Mouse (Mus musculus) stomach, postnatal 0 days (tissue): ENCODE results near the gene Zfp358. TPM values are rescaled to one million over a fixed set of nuclear protein-coding genes. Genes with fewer than 3 reads are reported as not detected.

Experiments used
- ATAC-seq: fragments of 200-750 bp; cut with Nextera tagmentation; 2 replicates; pipeline ENCODE4 v1.8.0; 2017; ENCODE audit not compliant: low FRiP score, low TSS enrichment
- DNase-seq: peaks from one replicate; pipeline ENCODE4 v3.0.0-alpha.2; 2016; ENCODE audit warnings: low spot score
- H3K27ac ChIP-seq: fragments of 300-500 bp; sonication (generic); replicated peaks from 2 replicates; pipeline ENCODE4 v1.5.1; 2014; ENCODE audit warnings: mild to moderate bottlenecking, control low read depth
- H3K27me3 ChIP-seq: fragments of 300-500 bp; sonication (generic); 2 replicates; pipeline ENCODE4 v1.6.1; 2014; ENCODE audit warnings: low read length; ENCODE audit not compliant: control insufficient read depth, insufficient read depth
- H3K36me3 ChIP-seq: fragments of 300-500 bp; sonication (generic); 2 replicates; pipeline ENCODE4 v1.6.1; 2014; ENCODE audit warnings: low read length, mixed read lengths; ENCODE audit not compliant: control insufficient read depth, insufficient read depth
- H3K4me1 ChIP-seq: fragments of 300-500 bp; sonication (generic); replicated peaks from 2 replicates; pipeline ENCODE4 v1.6.1; 2014; ENCODE audit warnings: antibody characterized with exemption; ENCODE audit not compliant: control insufficient read depth, insufficient read depth
- H3K4me2 ChIP-seq: fragments of 300-500 bp; sonication (generic); replicated peaks from 2 replicates; pipeline ENCODE4 v1.6.1; 2014; ENCODE audit warnings: low read depth, mild to moderate bottlenecking, control low read depth, moderate library complexity
- H3K4me3 ChIP-seq: fragments of 300-500 bp; sonication (generic); 2 replicates; pipeline ENCODE4 v1.5.1; 2014; ENCODE audit warnings: low read depth, low read length, control low read depth
- H3K9ac ChIP-seq: fragments of 300-500 bp; sonication (generic); 2 replicates; pipeline ENCODE4 v1.6.1; 2014; ENCODE audit warnings: mild to moderate bottlenecking, low read length, control low read depth, mixed read lengths
- H3K9me3 ChIP-seq: fragments of 300-500 bp; sonication (generic); 2 replicates; pipeline ENCODE4 v1.6.1; 2016; ENCODE audit warnings: low read length; ENCODE audit not compliant: control insufficient read depth
- CTCF ChIP-seq: IDR thresholded peaks from 2 replicates; pipeline ENCODE4 v1.5.1; 2016; ENCODE audit warnings: antibody characterized with exemption, low read depth, mild to moderate bottlenecking, moderate library complexity
- EP300 ChIP-seq: optimal IDR thresholded peaks from 2 replicates; pipeline ENCODE3; 2016; ENCODE audit warnings: antibody characterized with exemption
- WGBS: fragments of 180-500 bp; shearing (Covaris S2); extraction: QIAGEN DNeasy Blood & Tissue Kit; methylation state at CpG from one replicate; pipeline ENCODE4 v1.1.7; 2014; 5-methylcytosine and 5-hydroxymethylcytosine counted together
- polyA plus RNA-seq: library from polyadenylated mRNA; unstranded; fragments of >200 nt; fragmentation: Nextera tagmentation; extraction: Ambion mirVana; gene quantifications from 2 replicates; pipeline ENCODE4 v1.2.1, GENCODE M21; 2015

Zfp358 gene
- polyA plus RNA-seq, 1 experiment from 2014 or later: 19.1 TPM

DNA sequence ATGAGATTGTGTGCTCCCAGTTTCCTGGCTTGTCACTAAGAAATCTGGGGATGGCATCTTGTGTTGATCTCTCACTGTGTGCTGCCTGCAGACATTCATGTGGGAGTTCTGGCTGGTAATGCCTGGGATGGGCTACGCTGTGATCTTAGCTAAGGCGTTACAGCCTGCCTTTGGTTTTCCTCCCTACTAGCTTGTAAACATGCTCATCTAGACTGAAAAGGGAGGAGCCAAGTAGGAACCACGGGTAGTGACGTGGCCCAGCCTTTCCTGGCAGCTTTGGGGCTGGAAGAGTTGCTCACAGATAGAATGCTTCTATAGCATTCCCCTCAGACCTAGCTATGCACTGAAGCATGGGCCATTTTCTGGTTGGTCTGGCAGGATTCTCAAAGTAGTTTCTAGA lies 9.3 kb downstream of the Zfp358 start:
- peaks cover 4% of the 10 kb centered on the region; the same call in 1 of the 2 replicates for H3K36me3 ChIP-seq
- TF ChIP-seq EP300: no peak
- no peak for TF ChIP-seq CTCF
- H3K4me1 ChIP-seq: 0 out of 2 replicates have a peak, but pooled peaks cover 6% of the 10 kb centered on the region
- no peaks in the 10 kb centered on the region for H3K9me3 ChIP-seq
- no peak overlapping the region for H3K4me3 ChIP-seq
- no peak for ATAC-seq
- H3K4me2 ChIP-seq: no peak overlapping the region
- no peak for DNase-seq
- 52% methylated on average over 4 of the region's 4 CpGs for WGBS
- no peaks in the 10 kb centered on the region for H3K27me3 ChIP-seq
- no peak overlapping the region for H3K27ac ChIP-seq
- no peak overlapping the region for H3K9ac ChIP-seq

DNA sequence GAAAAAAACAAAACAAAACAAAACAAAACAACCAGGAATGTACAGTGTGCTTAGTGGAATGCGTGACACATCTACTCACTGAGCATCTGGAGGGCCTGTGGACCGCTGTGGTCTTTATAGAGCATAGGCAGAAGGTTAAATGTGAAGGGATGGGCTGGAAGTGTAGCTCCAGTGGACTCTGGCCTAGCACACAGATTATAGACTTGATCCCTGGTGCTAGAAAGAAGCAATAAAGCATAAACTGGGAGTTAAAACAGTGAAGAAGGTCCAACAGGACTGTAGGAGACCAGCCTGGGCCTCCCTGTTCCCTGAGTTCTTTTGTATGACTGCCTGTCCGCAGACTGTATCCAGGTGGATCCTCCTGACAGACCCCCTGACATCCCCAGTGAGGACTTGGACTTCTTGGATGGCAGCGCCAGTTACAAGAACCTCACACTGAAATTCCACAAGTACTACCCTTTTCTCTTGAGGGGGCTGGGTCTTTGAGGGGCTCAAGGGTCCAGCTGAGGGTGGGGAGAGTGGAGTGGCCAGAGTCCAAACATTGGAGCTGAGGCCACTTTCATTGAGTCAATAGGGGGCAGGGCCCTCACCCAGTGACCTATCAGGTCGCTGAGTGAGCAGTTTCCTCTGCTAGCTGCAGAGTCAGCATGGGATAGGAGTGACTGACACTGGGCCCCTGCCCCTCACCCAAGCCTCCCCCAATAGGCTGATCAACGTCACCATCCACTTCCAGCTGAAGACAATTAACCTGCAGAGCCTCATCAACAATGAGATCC lies 15.2 kb downstream of the Zfp358 start:
- no peaks in the 10 kb centered on the region for H3K9me3 ChIP-seq
- peaks cover 12% of the 10 kb centered on the region; the same call in 1 of the 2 replicates for H3K36me3 ChIP-seq
- no peak overlapping the region for H3K4me2 ChIP-seq
- H3K4me3 ChIP-seq: no peak overlapping the region
- DNase-seq (no peak), ATAC-seq (no peak)
- TF ChIP-seq EP300: no peak
- no peak for TF ChIP-seq CTCF
- H3K27me3 ChIP-seq: no peaks in the 10 kb centered on the region
- H3K9ac ChIP-seq: no peak overlapping the region
- 88% methylated on average over 6 of the region's 6 CpGs for WGBS
- no peaks in the 10 kb centered on the region for H3K4me1 ChIP-seq
- H3K27ac ChIP-seq: no peak overlapping the region

DNA sequence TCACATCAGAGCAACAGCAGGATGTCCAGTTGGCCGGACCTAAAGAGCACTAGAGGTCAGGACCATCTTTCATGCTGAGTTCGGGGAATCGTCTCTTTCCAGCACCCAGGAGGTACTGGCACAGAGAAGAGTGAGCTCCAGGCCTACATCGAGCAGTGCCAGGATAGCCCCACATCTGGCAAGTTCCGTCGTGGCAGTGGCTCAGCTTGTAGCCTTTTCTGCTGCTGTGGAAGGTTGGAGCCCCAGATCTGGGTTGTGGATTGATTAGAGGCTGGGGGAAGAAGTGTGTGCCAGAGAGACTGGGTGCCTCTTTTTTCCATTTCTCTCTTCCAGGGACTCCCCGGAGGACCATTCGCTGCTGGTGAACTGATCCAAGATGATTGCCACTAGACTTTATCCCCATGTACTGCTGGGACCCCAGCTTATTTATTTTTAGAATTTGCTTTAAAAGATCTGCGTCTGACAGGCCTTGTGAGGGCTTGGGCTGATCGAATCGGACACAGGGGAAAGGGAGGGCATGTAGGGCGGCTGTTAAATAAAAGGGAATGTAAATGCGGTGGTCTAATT lies 21.8 kb downstream of the Zfp358 start:
- 34% methylated on average over 13 of the region's 13 CpGs for WGBS
- H3K4me1 ChIP-seq: 0 out of 2 replicates have a peak, but pooled peaks cover 3% of the 10 kb centered on the region
- peak overlapping the region; percentile 43; the same call in 1 of the 2 replicates for H3K9ac ChIP-seq
- no peak for TF ChIP-seq CTCF
- TF ChIP-seq EP300: no peak
- H3K27me3 ChIP-seq: no peaks in the 10 kb centered on the region
- ATAC-seq (no peak), DNase-seq (no peak)
- H3K4me2 ChIP-seq: peak overlapping the region; percentile 96
- H3K36me3 ChIP-seq: peaks cover 8% of the 10 kb centered on the region; the same call in 1 of the 2 replicates
- H3K27ac ChIP-seq: no peak overlapping the region
- H3K4me3 ChIP-seq: peak overlapping the region; percentile 59; the same call in 1 of the 2 replicates
- H3K9me3 ChIP-seq: no peaks in the 10 kb centered on the region

DNA sequence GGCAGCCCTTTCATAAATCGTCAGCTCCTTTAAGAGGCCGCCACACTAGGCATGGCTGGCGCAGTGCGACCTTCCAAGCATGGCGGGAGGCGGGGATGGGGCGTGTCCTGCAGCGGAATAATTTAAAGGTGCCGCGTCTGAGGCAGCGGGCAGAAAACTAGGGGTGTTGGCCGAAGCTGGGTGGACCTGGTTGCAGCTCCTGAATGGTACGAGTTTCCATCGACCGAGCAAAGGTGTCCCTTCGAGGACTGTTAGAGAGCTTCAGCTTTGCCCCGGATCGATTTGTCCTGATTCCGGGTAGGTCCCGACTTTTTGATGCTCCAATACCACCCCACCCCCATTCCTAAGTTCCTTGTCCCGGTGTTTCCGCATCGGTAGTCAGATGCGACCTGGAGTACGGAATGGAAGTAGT lies 22.3 kb downstream of the Zfp358 start, which contains the start of gene Pnpla6:
Pnpla6 (plus strand) TSS at position 125 of the 412 bp plus-strand sequence.
- H3K9me3 ChIP-seq: no peaks in the 10 kb centered on the region
- peak within 1 kb of the TSS; percentile 96 for H3K4me2 ChIP-seq
- H3K27ac ChIP-seq: peak within 1 kb of the TSS; percentile 76
- no peak; the same call in 1 of the 2 replicates for TF ChIP-seq CTCF
- no peak for TF ChIP-seq EP300
- peaks cover 8% of the 10 kb centered on the region; the same call in 1 of the 2 replicates for H3K36me3 ChIP-seq
- H3K4me1 ChIP-seq: 0 out of 2 replicates have a peak, but pooled peaks cover 3% of the 10 kb centered on the region
- peak within 1 kb of the TSS; percentile 59 for H3K4me3 ChIP-seq
- DNase-seq (peak; percentile 93), ATAC-seq (peak; percentile 74)
- H3K9ac ChIP-seq: peak within 1 kb of the TSS; percentile 61
- under 1% methylated on average over 25 of the region's 25 CpGs for WGBS
- H3K27me3 ChIP-seq: no peaks in the 10 kb centered on the region

DNA sequence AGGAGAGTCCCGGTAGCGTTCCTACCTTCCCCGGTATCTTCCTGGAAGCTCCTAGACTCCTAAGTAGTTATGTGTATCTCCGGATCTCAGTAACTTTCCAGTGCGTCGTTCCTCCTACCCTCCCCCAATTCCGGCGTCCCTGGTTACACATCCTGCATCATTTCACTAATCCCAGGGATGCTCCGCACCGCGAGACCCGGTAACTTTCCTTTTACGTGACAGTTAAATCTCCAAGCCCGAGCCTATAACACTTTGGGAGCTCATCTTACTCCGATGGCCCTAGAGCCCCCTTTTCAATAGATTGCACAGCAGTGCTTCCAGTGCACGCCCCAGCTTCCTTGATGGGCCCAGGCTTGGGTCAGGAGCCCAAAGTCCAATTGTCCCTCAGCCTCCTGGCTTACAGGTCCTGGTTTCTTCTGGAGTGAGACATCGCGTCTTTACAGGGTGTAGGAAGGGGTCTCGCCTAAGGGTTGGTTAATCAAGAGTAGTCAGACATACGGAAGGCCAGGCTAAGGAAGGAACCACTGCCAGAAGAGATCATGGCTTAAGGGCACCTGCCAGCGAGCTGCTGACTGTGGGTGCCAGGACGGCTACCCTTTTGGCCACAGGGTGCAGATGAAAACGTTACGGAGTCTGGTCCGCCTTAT lies 23.0 kb downstream of the Zfp358 start:
- no peaks in the 10 kb centered on the region for H3K9me3 ChIP-seq
- H3K4me3 ChIP-seq: peak overlapping the region; percentile 59
- H3K27ac ChIP-seq: peak overlapping the region; percentile 76
- TF ChIP-seq CTCF (no peak), EP300 (no peak)
- WGBS: under 1% methylated on average over 25 of the region's 25 CpGs
- 0 out of 2 replicates have a peak, but pooled peaks cover 3% of the 10 kb centered on the region for H3K4me1 ChIP-seq
- peaks cover 8% of the 10 kb centered on the region; the same call in 1 of the 2 replicates for H3K36me3 ChIP-seq
- peak overlapping the region; percentile 61 for H3K9ac ChIP-seq
- H3K4me2 ChIP-seq: peak overlapping the region; percentile 96
- no peaks in the 10 kb centered on the region for H3K27me3 ChIP-seq
- DNase-seq: peak; percentile 54
- peak; percentile 38 for ATAC-seq
